Mouse (Mus musculus) liver, embryonic 11.5 days (tissue): Measurements from ENCODE around the gene St8sia6. TPM values are rescaled to one million over a fixed set of nuclear protein-coding genes. Genes with fewer than 3 reads are reported as not detected.

Experiments
- ATAC-seq: fragments of 200-750 bp; cut with Nextera tagmentation; replicated peaks from 2 replicates; pipeline ENCODE4 v1.8.0; 2017; ENCODE audit warnings: moderate number of reproducible peaks, mild to moderate bottlenecking, moderate TSS enrichment, moderate library complexity; ENCODE audit not compliant: low FRiP score
- DNase-seq: peaks from one replicate; pipeline ENCODE4 v3.0.0-alpha.2; 2017; ENCODE audit warnings: low spot score
- H3K27ac ChIP-seq: fragments of 300-500 bp; sonication (generic); 2 replicates; pipeline ENCODE4 v1.5.1; 2014; ENCODE audit warnings: mild to moderate bottlenecking, low read depth, low read length, control low read depth
- H3K27me3 ChIP-seq: fragments of 300-500 bp; sonication (generic); replicated peaks from 2 replicates; pipeline ENCODE4 v1.6.1; 2014; ENCODE audit warnings: low read length, mixed read lengths; ENCODE audit not compliant: control insufficient read depth, insufficient read depth
- H3K36me3 ChIP-seq: fragments of 300-500 bp; sonication (generic); 2 replicates; pipeline ENCODE4 v1.6.1; 2014; ENCODE audit warnings: mild to moderate bottlenecking, low read length, moderate library complexity, mixed read lengths; ENCODE audit not compliant: control insufficient read depth, insufficient read depth
- H3K4me1 ChIP-seq: fragments of 300-500 bp; sonication (generic); replicated peaks from 2 replicates; pipeline ENCODE4 v1.6.1; 2014; ENCODE audit warnings: low read length, mixed read lengths; ENCODE audit not compliant: control insufficient read depth, insufficient read depth
- H3K4me2 ChIP-seq: fragments of 300-500 bp; sonication (generic); 2 replicates; pipeline ENCODE4 v1.6.1; 2014; ENCODE audit warnings: mild to moderate bottlenecking, control low read depth, moderate library complexity
- H3K4me3 ChIP-seq: fragments of 300-500 bp; sonication (generic); 2 replicates; pipeline ENCODE4 v1.5.1; 2014; ENCODE audit warnings: low read depth, low read length, control low read depth
- H3K9ac ChIP-seq: fragments of 300-500 bp; sonication (generic); 2 replicates; pipeline ENCODE4 v1.6.1; 2014; ENCODE audit warnings: low read depth, low read length, control low read depth
- H3K9me3 ChIP-seq: fragments of 300-500 bp; sonication (generic); 2 replicates; pipeline ENCODE4 v1.6.1; 2016; ENCODE audit warnings: low read length, inconsistent platforms, mixed read lengths; ENCODE audit not compliant: control insufficient read depth
- WGBS: fragments of 180-500 bp; shearing (Covaris S2); extraction: QIAGEN DNeasy Blood & Tissue Kit; methylation state at CpG from one replicate; pipeline ENCODE4 v1.1.7; 2014; 5-methylcytosine and 5-hydroxymethylcytosine counted together
- polyA plus RNA-seq: library from polyadenylated mRNA; unstranded; fragments of >200 nt; fragmentation: Nextera tagmentation; extraction: Ambion mirVana; gene quantifications from 2 replicates; pipeline ENCODE4 v1.2.1, GENCODE M21; 2014

Gene St8sia6
- polyA plus RNA-seq, 1 experiment from 2014 or later = 0.07 TPM

GRCm38 (mm10) chr2:13777032-13777431 is 16.8 kb downstream of the St8sia6 start:
- Histone ChIP-seq H3K27ac (no peak overlapping the region), H3K9ac (no peak overlapping the region), H3K36me3 (no peaks in the 10 kb centered on the region), H3K9me3 (no peaks in the 10 kb centered on the region), H3K4me2 (no peak overlapping the region), H3K4me3 (no peak overlapping the region), H3K27me3 (no peaks in the 10 kb centered on the region), H3K4me1 (no peaks in the 10 kb centered on the region)
- ATAC-seq (no peak), DNase-seq (no peak)

- no peaks in the 10 kb centered on the region for H3K36me3 ChIP-seq
- H3K4me3 ChIP-seq = no peak overlapping the region
- no peak overlapping the region for H3K4me2 ChIP-seq
- no peaks in the 10 kb centered on the region for H3K27me3 ChIP-seq
- no peaks in the 10 kb centered on the region for H3K9me3 ChIP-seq
- WGBS = 63% methylated on average over 1 of the region's 1 CpGs
- DNase-seq (no peak), ATAC-seq (no peak)
- H3K4me1 ChIP-seq = no peaks in the 10 kb centered on the region
- no peak overlapping the region for H3K9ac ChIP-seq
- H3K27ac ChIP-seq = no peak overlapping the region
Observed at GRCm38 (mm10) chr2:13776453-13776852, 17.4 kb downstream of the St8sia6 start.

DNA sequence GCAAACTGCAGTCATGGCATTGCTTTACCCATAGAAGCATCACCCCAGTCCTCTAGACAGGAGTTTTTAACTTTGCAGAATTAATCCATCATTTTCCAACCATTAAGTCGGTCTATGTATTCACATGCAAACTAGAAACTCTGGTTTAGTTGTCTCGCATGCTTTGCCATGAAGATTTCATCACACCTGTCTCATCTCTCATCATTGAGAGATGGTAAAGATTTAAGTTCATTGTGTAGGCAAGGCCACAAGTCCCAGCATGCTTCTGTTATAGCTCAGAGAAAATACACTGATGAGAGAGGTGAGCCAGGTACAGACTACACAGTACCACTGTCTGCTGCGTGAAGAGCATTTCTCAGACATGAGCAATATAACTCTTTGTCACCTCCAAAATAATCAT is 18.8 kb downstream of the St8sia6 start:
- no peaks in the 10 kb centered on the region for H3K27me3 ChIP-seq
- H3K4me3 ChIP-seq = no peak overlapping the region
- ATAC-seq = no peak
- no peak for DNase-seq
- 87% methylated on average over 3 of the region's 3 CpGs for whole genome bisulfite sequencing
- H3K9ac ChIP-seq = no peak overlapping the region
- H3K27ac ChIP-seq = no peak overlapping the region
- H3K9me3 ChIP-seq = no peaks in the 10 kb centered on the region
- H3K36me3 ChIP-seq = no peaks in the 10 kb centered on the region
- no peaks in the 10 kb centered on the region for H3K4me1 ChIP-seq
- H3K4me2 ChIP-seq = no peak overlapping the region

DNA sequence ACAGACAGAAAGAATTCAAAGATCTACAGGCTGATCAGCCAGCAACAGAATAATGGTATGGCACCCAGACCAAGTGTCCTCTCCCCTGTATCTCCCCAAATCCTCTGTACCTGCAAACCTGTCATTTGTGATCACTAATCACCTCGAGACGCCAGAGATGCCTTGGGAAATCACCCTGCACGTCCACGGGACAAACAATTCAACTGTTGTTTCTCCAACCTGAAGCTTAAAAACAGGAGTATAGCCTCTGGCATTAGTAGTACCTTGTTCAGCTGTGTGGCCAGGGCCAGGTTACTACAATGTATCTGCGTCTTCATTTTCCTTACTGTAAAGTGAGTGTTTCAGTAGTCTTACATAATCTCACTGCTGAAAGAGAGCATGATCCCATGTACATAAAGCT is 25.3 kb downstream of the St8sia6 start:
- 71% methylated on average over 5 of the region's 5 CpGs for WGBS
- Histone ChIP-seq H3K4me3 (no peak overlapping the region), H3K4me1 (no peaks in the 10 kb centered on the region), H3K27ac (no peak overlapping the region), H3K27me3 (no peaks in the 10 kb centered on the region), H3K9me3 (no peaks in the 10 kb centered on the region), H3K4me2 (no peak overlapping the region), H3K36me3 (no peaks in the 10 kb centered on the region), H3K9ac (no peak overlapping the region)
- ATAC-seq (no peak), DNase-seq (no peak)

DNA sequence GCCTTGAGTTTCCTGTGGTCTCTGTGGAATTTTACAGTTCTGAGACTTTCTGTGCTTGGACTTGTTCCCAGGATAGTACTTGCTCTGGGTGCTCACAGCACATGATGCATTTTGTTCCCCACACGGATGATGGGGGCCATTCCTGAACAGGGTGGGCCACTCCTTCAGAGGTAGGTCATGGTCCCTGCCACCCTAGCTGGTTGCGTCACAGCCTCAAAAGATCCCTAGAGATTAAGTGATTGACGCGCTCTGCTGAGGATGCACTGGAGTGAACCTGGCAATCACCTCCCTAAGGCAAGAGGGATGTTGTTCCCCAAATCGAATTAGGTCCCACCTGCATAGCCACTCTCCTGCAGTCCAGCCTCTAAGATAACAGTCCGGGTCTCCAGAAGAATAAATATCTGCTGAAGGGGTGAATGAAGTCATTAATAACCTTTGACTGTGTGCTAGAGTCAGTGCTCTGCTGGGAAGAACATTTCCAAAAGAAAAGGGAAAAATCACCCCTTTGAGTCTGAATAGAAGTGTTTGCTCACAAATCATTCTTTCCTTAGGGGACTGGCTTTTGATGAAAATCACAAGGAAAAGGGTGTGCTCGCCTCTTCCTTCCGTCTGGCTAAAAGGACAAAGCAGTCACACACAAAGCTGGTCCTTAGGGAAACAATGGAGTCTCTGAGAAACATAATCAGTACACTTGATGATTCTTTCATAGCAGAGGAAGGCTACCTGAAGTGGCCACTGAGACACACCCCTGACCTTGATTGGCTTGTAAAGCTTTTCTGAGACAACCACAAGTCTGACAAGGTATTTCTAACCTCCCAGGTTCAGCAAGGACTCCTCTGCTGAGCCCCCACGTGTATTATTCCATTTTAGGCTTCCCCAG is 26.1 kb downstream of the St8sia6 start:
- Histone ChIP-seq H3K4me1 (no peaks in the 10 kb centered on the region), H3K4me2 (no peak overlapping the region), H3K4me3 (no peak overlapping the region), H3K36me3 (no peaks in the 10 kb centered on the region), H3K9ac (no peak overlapping the region), H3K27ac (no peak overlapping the region), H3K9me3 (no peaks in the 10 kb centered on the region), H3K27me3 (no peaks in the 10 kb centered on the region)
- ATAC-seq = no peak
- DNase-seq = no peak
- WGBS = 65% methylated on average over 9 of the region's 9 CpGs

GRCm38 (mm10) chr2:13760366-13760765 is 33.5 kb downstream of the St8sia6 start:
- no peak overlapping the region for H3K9ac ChIP-seq
- H3K4me1 ChIP-seq = no peaks in the 10 kb centered on the region
- H3K4me2 ChIP-seq = no peak overlapping the region
- H3K27me3 ChIP-seq = no peaks in the 10 kb centered on the region
- H3K36me3 ChIP-seq = no peaks in the 10 kb centered on the region
- H3K4me3 ChIP-seq = no peak overlapping the region
- DNase-seq = no peak
- no peaks in the 10 kb centered on the region for H3K9me3 ChIP-seq
- ATAC-seq = no peak
- no peak overlapping the region for H3K27ac ChIP-seq

- Histone ChIP-seq H3K4me3 (no peak overlapping the region), H3K27ac (no peak overlapping the region), H3K27me3 (no peaks in the 10 kb centered on the region), H3K4me2 (no peak overlapping the region), H3K9me3 (no peaks in the 10 kb centered on the region), H3K36me3 (no peaks in the 10 kb centered on the region), H3K4me1 (no peaks in the 10 kb centered on the region), H3K9ac (no peak overlapping the region)
- ATAC-seq (no peak), DNase-seq (no peak)
- WGBS = 51% methylated on average over 7 of the region's 7 CpGs
Observed at GRCm38 (mm10) chr2:13757412-13757811, 36.5 kb downstream of the St8sia6 start.

DNA sequence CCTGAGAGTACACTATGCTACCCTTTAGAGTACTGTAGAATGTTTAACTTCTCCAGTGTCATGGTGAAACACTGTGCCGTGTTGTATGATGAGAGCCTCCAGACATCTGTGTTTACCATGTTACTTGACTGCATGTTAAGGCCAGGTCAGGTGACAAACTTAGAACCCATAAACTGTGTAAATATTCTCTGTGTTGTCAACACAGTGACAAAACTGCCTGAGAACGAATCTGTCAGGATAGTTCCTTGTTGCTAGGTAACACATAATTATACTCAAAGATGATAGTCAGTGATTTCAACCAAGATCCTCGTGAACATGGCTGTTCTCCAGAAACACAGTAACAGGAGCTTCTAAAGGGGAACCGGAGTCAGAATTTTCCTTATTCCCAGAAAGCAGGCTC is 38.1 kb downstream of the St8sia6 start:
- 76% methylated on average over 4 of the region's 4 CpGs for WGBS
- H3K36me3 ChIP-seq = no peaks in the 10 kb centered on the region
- no peaks in the 10 kb centered on the region for H3K27me3 ChIP-seq
- no peaks in the 10 kb centered on the region for H3K9me3 ChIP-seq
- DNase-seq (no peak), ATAC-seq (no peak)
- no peaks in the 10 kb centered on the region for H3K4me1 ChIP-seq
- no peak overlapping the region for H3K4me3 ChIP-seq
- H3K27ac ChIP-seq = no peak overlapping the region
- no peak overlapping the region for H3K9ac ChIP-seq
- no peak overlapping the region for H3K4me2 ChIP-seq

DNA sequence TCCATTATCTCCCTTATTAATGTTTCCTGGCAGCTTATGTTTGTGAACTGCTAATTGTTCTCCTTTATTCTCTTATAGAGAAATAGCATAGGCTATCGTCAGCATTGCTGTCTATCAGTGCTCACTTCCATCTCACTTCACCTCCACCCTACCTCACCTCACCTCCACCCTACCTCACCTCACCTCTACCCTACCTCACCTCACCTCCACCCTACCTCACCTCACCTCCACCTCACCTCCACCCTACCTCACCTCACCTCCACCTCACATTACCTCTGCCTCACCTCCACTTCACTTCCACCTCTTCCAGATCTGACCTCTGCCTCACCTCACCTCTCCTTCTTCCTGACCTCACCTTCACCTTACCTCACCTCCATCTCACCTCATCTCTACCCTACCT is 42.2 kb downstream of the St8sia6 start:
- DNase-seq = no peak
- Histone ChIP-seq H3K27me3 (no peaks in the 10 kb centered on the region), H3K27ac (no peak overlapping the region), H3K4me3 (no peak overlapping the region), H3K4me1 (no peaks in the 10 kb centered on the region), H3K36me3 (no peaks in the 10 kb centered on the region), H3K9ac (no peak overlapping the region), H3K9me3 (no peaks in the 10 kb centered on the region), H3K4me2 (no peak overlapping the region)
- 73% methylated on average over 1 of the region's 1 CpGs for WGBS
- no peak for ATAC-seq
